21 mouse cellular contexts compared by ENCODE assay signal in the genomic region with DNA sequence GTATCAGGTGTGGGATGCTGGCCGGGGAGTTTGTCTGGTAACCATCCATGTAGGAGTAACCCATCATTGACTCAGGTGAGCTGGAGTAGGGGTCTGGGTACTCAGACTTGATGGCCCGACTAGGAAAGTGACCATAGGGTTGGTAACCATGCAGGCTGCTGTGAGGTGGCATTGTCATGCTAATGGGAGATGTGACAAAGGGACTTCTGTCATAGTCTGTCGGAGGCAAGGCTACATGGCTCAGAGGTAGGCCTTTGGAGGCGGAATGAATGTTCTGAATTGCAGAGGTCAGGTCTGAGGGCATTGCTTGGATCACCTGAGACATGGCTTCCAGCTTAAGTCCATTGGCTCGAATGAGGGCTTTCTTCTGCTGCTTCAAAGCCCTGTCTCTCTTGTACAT. TPM values are rescaled to one million over a fixed set of nuclear protein-coding genes. Genes with fewer than 3 reads are reported as not detected.
"Had no signal": no experiment of that assay in that cellular context is flagged by ENCODE, and none has a peak within 500 bp of the region (broad histone marks: within the 10 kb centered on the region; RNA-seq: fewer than 3 reads in every experiment).

No protein-coding gene starts in this region.

- H3K9me3 ChIP-seq: midbrain, embryonic 10.5 days; midbrain, embryonic 12.5 days; neural tube, embryonic 13.5 days; neural tube, embryonic 15.5 days had no signal

- DNase-seq: lung, adult 18-20 months; lung, embryonic 14.5 days; lung, postnatal 10 days; lung, postnatal 4 days; midbrain, embryonic 14.5 days; retina, postnatal 1 day; right cerebral cortex, adult 18-20 months; right cerebral cortex, postnatal 25 days; right cerebral cortex, postnatal 4 days; spleen, adult 18-20 months; thymus, adult 18-20 months; thymus, postnatal 14 days; thymus, postnatal 36 days had no signal

- H3K4me3 ChIP-seq: midbrain, embryonic 10.5 days; midbrain, embryonic 12.5 days; myocyte; neural tube, embryonic 13.5 days; neural tube, embryonic 15.5 days had no signal

- H3K9ac ChIP-seq: lung, embryonic 14.5 days; midbrain, embryonic 12.5 days; neural tube, embryonic 13.5 days; neural tube, embryonic 15.5 days had no signal

- H3K4me1 ChIP-seq: midbrain, embryonic 12.5 days; neural tube, embryonic 13.5 days; neural tube, embryonic 15.5 days had no signal

- H3K4me2 ChIP-seq: lung, embryonic 14.5 days; midbrain, embryonic 12.5 days; neural tube, embryonic 13.5 days; neural tube, embryonic 15.5 days had no signal

- ATAC-seq: midbrain, embryonic 16.5 days had no signal

- H3K27ac ChIP-seq: midbrain, embryonic 10.5 days; midbrain, embryonic 12.5 days; neural tube, embryonic 13.5 days; neural tube, embryonic 15.5 days had no signal

- H3K36me3 ChIP-seq: midbrain, embryonic 10.5 days; midbrain, embryonic 12.5 days; neural tube, embryonic 13.5 days; neural tube, embryonic 15.5 days had no signal

RNA-seq across cellular contexts. Expression of a gene that starts 19.6 kb away (rescaled TPM):
- total RNA-seq: megakaryocyte, adult 5-6 weeks; megakaryocyte-erythroid progenitor cell, adult 5-6 weeks had no signal
- polyA plus RNA-seq: myocyte had no signal
